Mouse (Mus musculus): ENCODE data around the gene Lsm7.

Gene Lsm7

GRCm38 (mm10) chr10:80831136-80831535, 23.9 kb downstream of the Lsm7 start:
- POLR2A ChIA-PET = interaction anchor here (0.5 to 6.5 kb wide), 121 partner anchors 9 to 1302 kb away, joined by 3 to 99 read pairs (median 4); partner anchors contain the start of genes Gadd45b (in 3 of the 4), Lsm7 (in 3 of the 4), Map2k2 (in 3 of the 4) and Sppl2b (in 3 of the 4)
- CTCF ChIA-PET = interaction anchor here (0.5 to 2.7 kb wide), 27 partner anchors 9 to 251 kb away, joined by 3 to 19 read pairs (median 4); partner anchors contain the start of gene Csnk1g2 (in 1 of the 4)

- ChIA-PET POLR2A (interaction anchor here (0.5 to 6.5 kb wide), 56 partner anchors 7 to 526 kb away, joined by 3 to 99 read pairs (median 4); partner anchors contain the start of genes Amh (in 2 of the 4), Gadd45b (in 2 of the 4), Lingo3 (in 2 of the 4) and Lsm7 (in 2 of the 4)), CTCF (interaction anchor here in 1 of 4 experiments (1.1 to 2.2 kb wide), 3 partner anchors 51 to 189 kb away, joined by 3 to 15 read pairs (median 4); no protein-coding TSS in a partner anchor)
Observed at GRCm38 (mm10) chr10:80829359-80830278, 25.4 kb downstream of the Lsm7 start.

GRCm38 (mm10) chr10:80828587-80828986, 26.4 kb downstream of the Lsm7 start:
- POLR2A ChIA-PET = interaction anchor here in 3 of 4 experiments (0.5 to 6.5 kb wide), 31 partner anchors 8 to 525 kb away, joined by 3 to 99 read pairs (median 5); partner anchors contain the start of genes Amh (in 2 of the 3), Lingo3 (in 2 of the 3), Abhd17a (in 1 of the 3) and Ap3d1 (in 1 of the 3)
- CTCF ChIA-PET = interaction anchor here in 1 of 4 experiments (1.1 to 1.5 kb wide), 2 partner anchors 53 to 190 kb away, joined by 3 to 4 read pairs; no protein-coding TSS in a partner anchor

- CTCF ChIA-PET = interaction anchor here in 2 of 4 experiments (0.6 to 1.5 kb wide), 3 partner anchors 53 to 661 kb away, joined by 4 to 12 read pairs (median 9); no protein-coding TSS in a partner anchor
- POLR2A ChIA-PET = interaction anchor here in 3 of 4 experiments (0.6 to 6.5 kb wide), 49 partner anchors 8 to 241 kb away, joined by 3 to 99 read pairs (median 4); partner anchors contain the start of genes Amh (in 2 of the 3), Gadd45b (in 2 of the 3), Lingo3 (in 2 of the 3) and Lsm7 (in 2 of the 3)
Observed at GRCm38 (mm10) chr10:80827870-80828420, 27.1 kb downstream of the Lsm7 start.

- ChIA-PET POLR2A (interaction anchor here (0.6 to 6.5 kb wide), 49 partner anchors 8 to 255 kb away, joined by 3 to 99 read pairs (median 4); partner anchors contain the start of genes Amh (in 2 of the 4), Gadd45b (in 2 of the 4), Lingo3 (in 2 of the 4) and Lsm7 (in 2 of the 4)), CTCF (interaction anchor here in 1 of 4 experiments (0.6 to 0.8 kb wide), 2 partner anchors 54 to 660 kb away, joined by 9 to 12 read pairs; no protein-coding TSS in a partner anchor)
Observed at GRCm38 (mm10) chr10:80827063-80827869, 27.7 kb downstream of the Lsm7 start.

GRCm38 (mm10) chr10:80826151-80827062, 28.6 kb downstream of the Lsm7 start, which contains the start of gene Oaz1:
Gene Oaz1 (plus strand): TSS chr10:80826656.
- ChIA-PET POLR2A (interaction anchor here in 3 of 4 experiments (0.7 to 6.5 kb wide), 27 partner anchors 9 to 256 kb away, joined by 3 to 99 read pairs (median 5); partner anchors contain the start of genes Amh (in 2 of the 3), Gadd45b (in 2 of the 3), Lingo3 (in 2 of the 3) and Lsm7 (in 2 of the 3)), CTCF (no interaction called here)

- ChIA-PET POLR2A (interaction anchor here in 3 of 4 experiments (0.6 to 2.8 kb wide), 15 partner anchors 11 to 425 kb away, joined by 3 to 16 read pairs (median 4); partner anchors contain the start of genes Gadd45b (in 1 of the 3), Lsm7 (in 1 of the 3), Mbd3 (in 1 of the 3) and Plekhj1 (in 1 of the 3)), CTCF (interaction anchor here in 3 of 4 experiments (0.6 to 1.8 kb wide), 6 partner anchors 10 to 57 kb away, joined by 3 to 7 read pairs (median 4); no protein-coding TSS in a partner anchor)
Observed at GRCm38 (mm10) chr10:80824827-80825226, 30.2 kb downstream of the Lsm7 start.

GRCm38 (mm10) chr10:80823847-80824643, 31.0 kb downstream of the Lsm7 start:
- POLR2A ChIA-PET = interaction anchor here in 3 of 4 experiments (0.6 to 2.8 kb wide), 11 partner anchors 12 to 425 kb away, joined by 3 to 16 read pairs (median 4); partner anchors contain the start of genes Gadd45b (in 1 of the 3), Mbd3 (in 1 of the 3), Plekhj1 (in 1 of the 3) and Sf3a2 (in 1 of the 3)
- CTCF ChIA-PET = interaction anchor here in 3 of 4 experiments (0.6 to 1.8 kb wide), 7 partner anchors 9 to 57 kb away, joined by 3 to 7 read pairs (median 3); no protein-coding TSS in a partner anchor

GRCm38 (mm10) chr10:80823316-80823715, 31.7 kb downstream of the Lsm7 start:
- POLR2A ChIA-PET = interaction anchor here in 1 of 4 experiments (1.4 to 2.8 kb wide), 3 partner anchors 14 to 147 kb away, joined by 3 to 16 read pairs (median 10); no protein-coding TSS in a partner anchor
- CTCF ChIA-PET = interaction anchor here in 2 of 4 experiments (0.6 to 0.9 kb wide), 3 partner anchors 18 to 25 kb away, joined by 3 to 4 read pairs (median 3); no protein-coding TSS in a partner anchor

GRCm38 (mm10) chr10:80822528-80822927, 32.5 kb downstream of the Lsm7 start:
- POLR2A ChIA-PET = interaction anchor here in 3 of 4 experiments (0.6 to 1.9 kb wide), 7 partner anchors 9 to 714 kb away, joined by 3 to 7 read pairs (median 3); no protein-coding TSS in a partner anchor
- CTCF ChIA-PET = interaction anchor here in 3 of 4 experiments (0.6 to 2.5 kb wide), 9 partner anchors 9 to 172 kb away, joined by 3 to 10 read pairs (median 3); no protein-coding TSS in a partner anchor

GRCm38 (mm10) chr10:80821991-80822390, 33.0 kb downstream of the Lsm7 start:
- ChIA-PET CTCF (interaction anchor here in 2 of 4 experiments (0.5 to 2.5 kb wide), 5 partner anchors 9 to 298 kb away, joined by 3 to 10 read pairs (median 3); no protein-coding TSS in a partner anchor), POLR2A (interaction anchor here in 3 of 4 experiments (0.6 to 1.9 kb wide), 6 partner anchors 9 to 146 kb away, joined by 3 to 7 read pairs (median 3); no protein-coding TSS in a partner anchor)

GRCm38 (mm10) chr10:80819406-80819805, 35.6 kb downstream of the Lsm7 start:
- CTCF ChIA-PET = interaction anchor here (0.5 to 3.2 kb wide), 12 partner anchors 12 to 1150 kb away, joined by 3 to 19 read pairs (median 4); partner anchors contain the start of gene Amh (in 1 of the 4)
- POLR2A ChIA-PET = interaction anchor here in 3 of 4 experiments (1.0 to 4.3 kb wide), 9 partner anchors 10 to 143 kb away, joined by 3 to 24 read pairs (median 4); partner anchors contain the start of genes Amh (in 1 of the 3) and Gadd45b (in 1 of the 3)

- CTCF ChIA-PET = interaction anchor here (0.6 to 3.2 kb wide), 22 partner anchors 9 to 177 kb away, joined by 3 to 19 read pairs (median 5); partner anchors contain the start of gene Amh (in 1 of the 4)
- POLR2A ChIA-PET = interaction anchor here in 3 of 4 experiments (0.6 to 4.3 kb wide), 18 partner anchors 9 to 142 kb away, joined by 3 to 24 read pairs (median 4); partner anchors contain the start of genes Amh (in 1 of the 3) and Tmprss9 (in 1 of the 3)
Observed at GRCm38 (mm10) chr10:80818599-80819281, 36.3 kb downstream of the Lsm7 start.
